In genomic region chr3:51652701-51653100, GRCm38 (mm10) we compare ENCODE assay signal across 8 mouse cellular contexts. TPM values are rescaled to one million over a fixed set of nuclear protein-coding genes. Genes with fewer than 3 reads are reported as not detected.
A peak's percentile ranks its signal among the peaks of the same experiment; 100 is the strongest.
DNase-seq lines count a peak whose midpoint lies in the region; ATAC-seq and TF ChIP-seq lines count a peak whose summit lies in the region.

No protein-coding gene starts in this region.

- peak; percentile 75 for TF ChIP-seq POLR2A in CH12.LX (IDR thresholded peaks at IDR 0.05; ENCODE audit: low read depth, low read length)

- H3K79me2 ChIP-seq in CH12.LX (replicated peaks; ENCODE audit: control insufficient read depth, extremely low read depth, insufficient read depth, poor library complexity, severe bottlenecking): no peaks in the 10 kb centered on the region

- in situ Hi-C loops in CH12.LX (cut with MboI; ENCODE audit: low pct_ligation_motif_present, low pct_unique_long_range_greater_than_20kb, low sequenced_read_pairs): no loop called here

- H3K9ac ChIP-seq in CH12.LX (ENCODE audit: insufficient read depth, low read depth): peak overlapping the region; percentile 94
- 0 out of 2 replicates have a peak overlapping the region, but pooled peaks have one; percentile 9 for H3K9ac ChIP-seq in forebrain, embryonic 12.5 days

- H3K4me1 ChIP-seq in CH12.LX (ENCODE audit: control insufficient read depth in 1 of 2, insufficient read depth in 2 of 2): peaks cover 22 to 62% of the 10 kb centered on the region in 2 experiments
- peaks cover 17% of the 10 kb centered on the region for H3K4me1 ChIP-seq in forebrain, embryonic 12.5 days

- dilution Hi-C loops in CH12.LX (cut with MboI; ENCODE audit: extremely low pct_ligation_motif_present, extremely low pct_unique_long_range_greater_than_20kb, low sequenced_read_pairs): no loop called here

- no peak for TF ChIP-seq EP300 in CH12.LX (IDR thresholded peaks at IDR 0.05; ENCODE audit: low read length)

- H3K4me2 ChIP-seq in CH12.LX (ENCODE audit: insufficient read depth, low read depth, poor library complexity, severe bottlenecking): peak overlapping the region; percentile 99
- peak overlapping the region; percentile 41 for H3K4me2 ChIP-seq in forebrain, embryonic 12.5 days

- no peaks in the 10 kb centered on the region for H3K36me3 ChIP-seq in CH12.LX (replicated peaks in 1 of 2; ENCODE audit: control insufficient read depth in 1 of 2, insufficient read depth in 1 of 2, low read length in 1 of 2)
- H3K36me3 ChIP-seq in forebrain, embryonic 12.5 days (replicated peaks): no peaks in the 10 kb centered on the region

- H3K4me3 ChIP-seq in CH12.LX (replicated peaks in 1 of 3; ENCODE audit: low read depth in 2 of 3, low read length in 2 of 3, poor library complexity in 1 of 3): peak overlapping the region; percentile 28 to 45 (median 35)
- no peak overlapping the region for H3K4me3 ChIP-seq in forebrain, embryonic 12.5 days (replicated peaks)

- peak overlapping the region; percentile 99 for H3K27ac ChIP-seq in CH12.LX (ENCODE audit: insufficient read depth, low read depth)
- H3K27ac ChIP-seq in forebrain, embryonic 12.5 days: peak overlapping the region; percentile 21; the same call in 1 of the 2 replicates

- ATAC-seq in forebrain, embryonic 12.5 days (ENCODE audit: low FRiP score): 0 out of 2 replicates have a peak, but pooled peaks have one; percentile 34
- ATAC-seq in erythroid progenitor cell, adult 5-6 weeks (replicated peaks; ENCODE audit: low FRiP score, poor library complexity, severe bottlenecking): no peak

- DNase-seq in CH12.LX (ENCODE audit: extremely low read depth): peak; percentile 73
- peak; percentile 67 for DNase-seq in adrenal gland, postnatal 10 days
- peak; percentile 17 for DNase-seq in heart, postnatal 25 days (ENCODE audit: low spot score)
- DNase-seq in kidney, postnatal 36 days: peak; percentile 39 to 47
- DNase-seq in mesoderm, embryonic 11.5 days (ENCODE audit: low read depth, low spot score): peak; percentile 52
- peak; percentile 51 for DNase-seq in testis, postnatal 10 days (ENCODE audit: low spot score)

- intact Hi-C loops in heart, postnatal 25 days (cut with DNase I): no loop called here

- TF ChIP-seq CTCF in CH12.LX (conservative IDR thresholded peaks at IDR 0.05 in 1 of 2, IDR thresholded peaks at IDR 0.05 in 1 of 2; ENCODE audit: low read depth in 2 of 2, low read length in 2 of 2): no peak

- no peaks in the 10 kb centered on the region for H3K9me3 ChIP-seq in CH12.LX (replicated peaks; ENCODE audit: low read length)
- no peaks in the 10 kb centered on the region for H3K9me3 ChIP-seq in forebrain, embryonic 12.5 days

- H3K27me3 ChIP-seq in CH12.LX (replicated peaks): no peaks in the 10 kb centered on the region
- no peaks in the 10 kb centered on the region; the same call in 1 of the 2 replicates for H3K27me3 ChIP-seq in forebrain, embryonic 12.5 days

- WGBS in forebrain, embryonic 12.5 days: 3% methylated on average over 7 of the region's 9 CpGs

- no peak; the same call in 1 of the 2 replicates for TF ChIP-seq RAD21 in CH12.LX (IDR thresholded peaks at IDR 0.05; ENCODE audit: low read depth, low read length)

TF ChIP-seq in CH12.LX, 34 proteins besides CTCF, POLR2A, EP300 and RAD21:
- TF ChIP-seq NELFE (IDR thresholded peaks at IDR 0.05; ENCODE audit: low read depth, low read length) (no peak), TBP (conservative IDR thresholded peaks at IDR 0.05; ENCODE audit: low read depth, low read length) (no peak), ZC3H11A (IDR thresholded peaks at IDR 0.05; ENCODE audit: low read depth, low read length) (no peak), IRF4 (IDR thresholded peaks at IDR 0.05; ENCODE audit: low read depth, low read length) (peak; percentile 60; the same call in 1 of the 2 replicates), USF1 (IDR thresholded peaks at IDR 0.05; ENCODE audit: low read depth, low read length) (peak; percentile 74), CHD2 (IDR thresholded peaks at IDR 0.05; ENCODE audit: low read length) (peak; percentile 85; the same call in 1 of the 2 replicates), MXI1 (IDR thresholded peaks at IDR 0.05; ENCODE audit: low read depth, low read length) (peak; percentile 38; the same call in 1 of the 2 replicates), BHLHE40 (IDR thresholded peaks at IDR 0.05; ENCODE audit: low read depth, low read length) (0 out of 2 replicates have a peak, but pooled peaks have one; percentile 13), PAX5 (IDR thresholded peaks at IDR 0.05; ENCODE audit: low read length) (no peak), SIN3A (IDR thresholded peaks at IDR 0.05; ENCODE audit: low read length) (0 out of 2 replicates have a peak, but pooled peaks have one; percentile 13), MYC (IDR thresholded peaks at IDR 0.05; ENCODE audit: low read depth, low read length) (no peak), MAZ (IDR thresholded peaks at IDR 0.05; ENCODE audit: low read depth, low read length) (peak; percentile 22), ETS1 (conservative IDR thresholded peaks at IDR 0.05; ENCODE audit: low read depth, low read length) (peak; percentile 59; the same call in 1 of the 2 replicates), TCF12 (IDR thresholded peaks at IDR 0.05; ENCODE audit: low read depth, low read length) (peak; percentile 59)

RNA-seq across cellular contexts. Expression of gene Mgst2, which starts 7.5 kb away (rescaled TPM):
- total RNA-seq in CH12.LX (2012; rRNA removed) (48.8 and 51.4 TPM in 2 replicates), CH12.LX (2014; rRNA removed) (62.7 and 76.0 TPM in 2 replicates)
- polyA plus RNA-seq in CH12.LX (2012; ENCODE audit: insufficient read length, low read depth): 131 and 147 TPM in 2 replicates
- 10 to 100 TPM; 45.3 to 46.4 TPM for total RNA-seq in adrenal gland, postnatal 10 days (2021)
- 0.40 TPM in 1 of 2 replicates, not detected in the other for polyA plus RNA-seq in forebrain, embryonic 12.5 days (2016; fragmentation: Nextera tagmentation; extraction: Ambion mirVana)
- under 1 TPM; 0.48 to 0.60 TPM for total RNA-seq in heart, postnatal 25 days (2021)
- total RNA-seq in erythroid progenitor cell, adult 5-6 weeks (2015; ENCODE audit: low replicate concordance): 19.3 and 31.0 TPM in 2 replicates
- total RNA-seq in erythroid progenitor cell, adult 5-6 weeks (2017; ENCODE audit: low replicate concordance): 14.5 and 33.0 TPM in 2 replicates

Comparison
In these comparisons a context has a peak if more than half of its experiments do, and no peak if none do; other contexts are left out.
1. DNase-seq: peak in every context shown above with its lines; median percentile 73 in CH12.LX; 67 in adrenal gland, postnatal 10 days; 52 in mesoderm, embryonic 11.5 days; 51 in testis, postnatal 10 days; 43 in kidney, postnatal 36 days; 17 in heart, postnatal 25 days.
2. RNA of gene Mgst2, which starts 7.5 kb away (total RNA-seq): 48.8 to 76.0 TPM in CH12.LX, 45.3 to 46.4 TPM in adrenal gland, postnatal 10 days and 14.5 to 33.0 TPM in erythroid progenitor cell, adult 5-6 weeks; 0.48 to 0.60 TPM in heart, postnatal 25 days; every median in the first group is over 4 times any median in the second.